Mouse (Mus musculus) kidney, embryonic 14.5 days (tissue): ENCODE data around the gene A530016L24Rik. TPM values are rescaled to one million over a fixed set of nuclear protein-coding genes. Genes with fewer than 3 reads are reported as not detected.

Experiments
- polyA plus RNA-seq: library from polyadenylated mRNA; unstranded; fragments of >200 nt; fragmentation: Nextera tagmentation; extraction: Ambion mirVana; gene quantifications from 2 replicates; pipeline ENCODE4 v1.2.1, GENCODE M21; 2014

Gene A530016L24Rik
- polyA plus RNA-seq, 1 experiment from 2014 or later: 0.08 TPM

Other genes with a start within 250 kb of the A530016L24Rik start
- gene Tmem179, start 27.3 kb downstream of the A530016L24Rik start, polyA plus RNA-seq: 0.16 and 0.57 TPM in 2 replicates
- gene Inf2, start 99.3 kb downstream of the A530016L24Rik start, polyA plus RNA-seq: 4.7 and 5.8 TPM in 2 replicates
- gene Adssl1, start 130.6 kb downstream of the A530016L24Rik start, polyA plus RNA-seq: 8.0 and 9.3 TPM in 2 replicates
- gene Siva1, start 155.2 kb downstream of the A530016L24Rik start, polyA plus RNA-seq: 314 and 362 TPM in 2 replicates
- gene Akt1, start 185.4 kb downstream of the A530016L24Rik start, polyA plus RNA-seq: 50.8 and 58.5 TPM in 2 replicates
- gene Zbtb42, start 189.4 kb downstream of the A530016L24Rik start, polyA plus RNA-seq: 3.8 and 5.7 TPM in 2 replicates
- 11.5 and 15.1 TPM in 2 replicates for gene Cep170b, start 231.0 kb downstream of the A530016L24Rik start, polyA plus RNA-seq